Mouse (Mus musculus) megakaryocyte, embryonic 14.5 days (primary cell): ENCODE measurements at regions not wholly inside any gene's neighbourhood (a gene's known extent, or its start where the extent isn't known, plus 50 kb on each side); places are given as distances from the start of the nearest gene placed in this dataset.

ENCODE experiments used
- H3K27me3 ChIP-seq: replicated peaks from 2 replicates; pipeline ENCODE3; 2012; ENCODE audit warnings: inconsistent platforms
- H3K36me3 ChIP-seq: replicated peaks from 2 replicates; pipeline ENCODE3; 2012; ENCODE audit warnings: low read length, inconsistent platforms, mixed read lengths
- H3K4me1 ChIP-seq: 2 replicates; pipeline ENCODE4 v1.6.1; 2012; ENCODE audit warnings: inconsistent platforms
- H3K4me3 ChIP-seq: replicated peaks from 2 replicates; pipeline ENCODE3; 2012; ENCODE audit warnings: moderate library complexity, mild to moderate bottlenecking, inconsistent platforms
- H3K9me3 ChIP-seq: 2 replicates; pipeline ENCODE4 v1.6.1; 2012; ENCODE audit warnings: inconsistent platforms
- FLI1 ChIP-seq: IDR thresholded peaks from 2 replicates; pipeline ENCODE4 v1.6.1; 2012; ENCODE audit warnings: low read length, inconsistent platforms, mixed read lengths
- GATA1 ChIP-seq: IDR thresholded peaks from 3 replicates; pipeline ENCODE4 v1.6.1; 2012; ENCODE audit warnings: mixed read lengths, low read length, inconsistent platforms, borderline replicate concordance

DNA sequence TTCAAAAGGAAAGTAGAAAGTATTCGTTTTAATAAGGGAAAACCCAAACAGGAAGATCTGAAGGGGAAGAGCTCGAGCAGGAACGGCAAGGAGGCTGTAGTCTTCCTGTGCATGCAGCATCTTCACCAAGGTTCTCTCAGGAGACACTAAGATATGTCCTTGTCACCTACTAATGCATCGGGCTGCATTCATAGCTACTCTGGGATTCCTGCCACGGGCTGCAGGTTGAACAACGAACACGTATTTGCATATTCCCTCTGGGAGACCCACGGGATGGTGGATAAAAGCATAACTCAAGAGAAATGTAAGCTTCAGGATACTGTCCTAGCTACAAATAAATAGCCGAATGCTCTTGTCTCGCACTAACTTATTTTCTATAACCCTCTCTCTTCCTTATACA, 197.7 kb downstream of the Gm11361 start:
- TF ChIP-seq GATA1: no peak
- no peak for TF ChIP-seq FLI1
- Histone ChIP-seq H3K4me3 (no peak overlapping the region), H3K27me3 (no peaks in the 10 kb centered on the region), H3K4me1 (no peaks in the 10 kb centered on the region), H3K36me3 (no peaks in the 10 kb centered on the region), H3K9me3 (no peaks in the 10 kb centered on the region)

DNA sequence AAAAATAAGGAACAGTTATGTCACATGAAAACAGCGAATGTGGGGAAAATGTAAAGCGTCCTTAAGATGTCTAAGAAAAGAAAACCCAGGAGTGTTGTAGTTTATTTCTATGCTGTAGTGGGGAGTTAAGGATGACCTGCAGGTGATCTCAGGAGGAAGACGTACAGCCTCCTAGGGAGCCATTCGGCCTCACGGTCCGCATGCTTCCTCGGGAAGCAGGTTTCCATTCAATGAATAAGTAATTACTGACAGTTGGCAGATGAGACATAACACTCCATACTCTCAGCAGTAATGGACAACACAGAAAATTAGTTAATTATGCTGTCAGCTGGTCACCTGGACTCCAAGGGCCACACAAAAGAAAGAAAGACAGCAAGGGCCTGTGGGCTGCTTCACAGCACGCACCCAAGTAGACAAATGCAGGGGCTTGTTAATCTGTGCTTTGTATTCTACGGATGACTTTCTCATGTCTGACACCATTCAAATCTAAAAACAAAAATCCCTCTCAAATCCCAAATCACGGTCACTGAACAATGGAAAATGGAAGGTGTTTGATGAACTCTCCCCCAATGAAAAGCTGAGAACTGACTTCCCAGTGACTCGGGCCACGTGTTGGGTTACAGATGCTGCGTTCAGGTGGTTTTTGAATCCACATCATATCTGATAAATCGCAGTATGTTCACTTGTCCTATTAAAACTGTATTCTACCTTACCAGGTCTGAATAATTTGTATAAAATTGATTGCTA, 193.5 kb downstream of the Gm11361 start:
- no peaks in the 10 kb centered on the region for H3K27me3 ChIP-seq
- no peaks in the 10 kb centered on the region for H3K4me1 ChIP-seq
- TF ChIP-seq GATA1 (no peak), FLI1 (no peak)
- H3K36me3 ChIP-seq: no peaks in the 10 kb centered on the region
- H3K4me3 ChIP-seq: no peak overlapping the region
- no peaks in the 10 kb centered on the region for H3K9me3 ChIP-seq

DNA sequence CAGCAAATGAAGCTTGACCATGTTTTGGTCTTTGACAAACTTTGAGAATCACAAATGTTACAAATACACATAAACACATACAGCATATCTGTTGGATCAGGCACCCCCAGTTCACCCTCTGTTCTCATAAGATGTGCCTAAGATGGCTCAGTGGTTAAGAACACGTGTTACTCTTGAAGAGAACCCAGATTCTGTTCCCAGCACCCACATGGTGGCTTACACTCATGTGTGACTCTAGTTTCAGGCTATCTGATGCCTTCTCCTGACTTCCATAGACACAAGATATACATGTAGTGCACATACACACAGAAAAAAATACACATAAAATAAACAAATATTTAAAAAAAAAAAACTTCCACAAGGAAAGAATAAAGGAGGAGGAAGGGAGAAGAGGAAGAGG, 191.7 kb downstream of the Gm11361 start:
- Histone ChIP-seq H3K9me3 (no peaks in the 10 kb centered on the region), H3K4me1 (no peaks in the 10 kb centered on the region), H3K36me3 (no peaks in the 10 kb centered on the region), H3K4me3 (no peak overlapping the region), H3K27me3 (no peaks in the 10 kb centered on the region)
- TF ChIP-seq FLI1 (no peak), GATA1 (no peak)

DNA sequence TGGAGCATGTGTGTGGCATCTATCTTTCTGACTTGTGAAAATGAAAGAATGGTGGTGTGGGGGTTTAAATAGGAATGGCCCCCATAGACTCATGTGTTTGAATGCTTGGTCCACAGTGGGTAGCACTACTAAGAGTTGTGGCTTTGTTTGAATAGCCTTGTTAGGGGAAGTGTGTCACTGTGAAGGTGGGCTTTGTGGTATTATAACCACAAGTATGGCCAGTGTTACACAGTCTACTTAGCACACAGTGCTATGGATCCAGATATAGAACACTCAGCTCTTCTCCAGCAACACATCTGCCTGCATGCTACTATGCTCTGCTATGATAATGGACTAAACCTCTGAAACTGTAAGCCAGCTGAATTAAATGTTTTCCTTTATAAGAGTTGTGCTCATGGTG, 184.9 kb downstream of the Gm11361 start:
- H3K9me3 ChIP-seq: peaks cover 17% of the 10 kb centered on the region
- H3K4me1 ChIP-seq: no peaks in the 10 kb centered on the region; the same call in 1 of the 2 replicates
- H3K36me3 ChIP-seq: peaks cover 3% of the 10 kb centered on the region
- no peak for TF ChIP-seq FLI1
- no peak for TF ChIP-seq GATA1
- H3K27me3 ChIP-seq: no peaks in the 10 kb centered on the region
- H3K4me3 ChIP-seq: no peak overlapping the region

- Histone ChIP-seq H3K27me3 (no peaks in the 10 kb centered on the region), H3K9me3 (no peaks in the 10 kb centered on the region), H3K4me1 (peaks cover 7% of the 10 kb centered on the region), H3K4me3 (no peak overlapping the region), H3K36me3 (no peaks in the 10 kb centered on the region)
- TF ChIP-seq FLI1 (no peak), GATA1 (no peak)
These were observed 176.1 kb downstream of the Gm11361 start for GRCm38 (mm10) chr13:28433445-28433844.

DNA sequence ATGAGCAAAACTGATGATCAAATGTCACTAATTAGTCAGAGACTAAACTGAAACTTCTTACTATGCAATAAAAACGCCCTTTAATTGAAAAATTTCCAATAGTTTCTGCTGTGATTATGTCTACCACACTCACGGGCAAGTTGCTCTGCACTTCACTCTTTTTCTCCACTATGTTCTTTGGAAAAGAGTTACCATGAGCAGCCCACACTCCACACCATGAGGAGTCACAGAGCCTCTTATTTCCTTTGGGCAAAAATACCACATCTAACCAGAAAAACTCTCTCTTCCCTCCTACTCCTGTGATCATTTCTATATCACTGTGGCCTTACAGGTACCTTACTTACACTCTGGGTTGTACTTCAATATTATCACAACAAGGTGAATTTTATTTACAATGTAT, 174.7 kb downstream of the Gm11361 start:
- no peaks in the 10 kb centered on the region for H3K27me3 ChIP-seq
- H3K4me3 ChIP-seq: no peak overlapping the region
- no peaks in the 10 kb centered on the region for H3K9me3 ChIP-seq
- peaks cover 7% of the 10 kb centered on the region for H3K4me1 ChIP-seq
- no peak for TF ChIP-seq FLI1
- TF ChIP-seq GATA1: no peak
- H3K36me3 ChIP-seq: no peaks in the 10 kb centered on the region

DNA sequence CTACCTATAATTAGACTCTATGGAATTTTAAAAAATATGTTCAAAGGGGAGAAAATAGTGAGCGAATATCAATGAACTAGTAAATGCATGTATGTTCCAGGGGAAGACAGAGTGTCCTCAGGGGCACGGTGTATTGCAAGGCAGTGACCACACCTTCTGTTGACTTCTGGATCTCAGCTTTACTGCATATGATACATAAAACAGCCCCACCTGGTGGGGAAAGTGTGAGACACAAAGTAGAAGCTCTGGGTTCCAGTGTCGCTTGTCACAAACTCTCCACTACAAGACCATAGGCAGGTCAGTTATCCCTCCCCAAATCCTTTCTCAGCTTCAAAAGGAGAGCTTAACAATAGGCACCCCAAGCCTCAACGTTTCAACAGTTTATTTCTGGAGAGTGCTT, 168.8 kb downstream of the Gm11361 start:
- Histone ChIP-seq H3K36me3 (no peaks in the 10 kb centered on the region), H3K9me3 (no peaks in the 10 kb centered on the region), H3K27me3 (peaks cover 6% of the 10 kb centered on the region), H3K4me3 (no peak overlapping the region), H3K4me1 (no peaks in the 10 kb centered on the region)
- TF ChIP-seq FLI1: no peak
- no peak for TF ChIP-seq GATA1

- H3K4me3 ChIP-seq: no peak overlapping the region
- TF ChIP-seq FLI1 (no peak), GATA1 (no peak)
- peaks cover 1% of the 10 kb centered on the region; the same call in 1 of the 2 replicates for H3K4me1 ChIP-seq
- no peaks in the 10 kb centered on the region for H3K36me3 ChIP-seq
- H3K27me3 ChIP-seq: peaks cover 6% of the 10 kb centered on the region
- H3K9me3 ChIP-seq: no peaks in the 10 kb centered on the region
These were observed 167.8 kb downstream of the Gm11361 start for GRCm38 (mm10) chr13:28425116-28425515.

DNA sequence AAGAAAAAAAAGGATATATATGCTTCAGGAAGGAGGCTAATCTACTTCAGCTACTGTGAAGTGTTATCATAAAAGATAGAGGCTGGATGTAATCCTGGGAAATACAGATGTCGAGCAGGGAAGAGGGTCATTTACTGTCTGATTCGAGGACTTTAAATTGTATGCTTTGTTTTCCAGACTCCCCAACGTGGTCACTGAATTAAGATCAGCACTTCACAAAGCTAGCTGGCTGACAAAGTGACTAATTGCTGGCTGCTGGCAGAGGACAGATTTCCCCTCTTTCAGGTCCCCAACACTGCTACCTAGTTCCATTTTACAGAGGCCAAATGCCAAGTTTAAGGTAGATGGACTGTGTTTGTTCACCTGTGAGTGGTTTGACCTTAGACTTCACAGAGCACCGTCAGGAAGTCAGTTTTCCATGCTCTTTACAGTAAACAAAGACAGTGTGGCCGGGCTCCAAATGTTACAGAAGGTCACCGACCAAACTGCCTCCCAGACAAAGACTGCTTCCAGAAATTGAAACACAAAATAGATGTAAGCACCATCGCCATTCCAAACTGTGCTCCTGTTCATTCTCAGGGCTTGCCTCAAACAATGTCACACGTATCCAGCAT, 167.2 kb downstream of the Gm11361 start:
- TF ChIP-seq FLI1: no peak
- no peak for TF ChIP-seq GATA1

DNA sequence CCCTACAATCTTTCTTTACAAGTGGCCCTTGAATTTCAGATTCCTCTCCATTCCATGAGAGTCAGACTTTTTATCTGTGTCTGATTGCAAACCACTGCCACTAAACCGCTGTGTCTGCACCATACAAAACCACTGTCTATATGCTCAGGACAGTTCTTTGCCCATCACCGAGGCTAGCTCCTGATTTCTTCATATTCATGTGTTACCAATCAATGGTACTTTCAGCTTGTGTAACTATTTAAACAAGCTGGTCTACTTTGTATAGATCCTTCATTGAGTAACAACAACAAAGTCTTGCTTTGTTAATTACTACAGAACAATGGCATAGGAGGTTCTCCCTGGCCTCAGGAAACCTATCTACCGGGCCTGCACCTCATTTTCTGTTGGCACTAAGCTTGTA, 164.0 kb downstream of the Gm11361 start:
- TF ChIP-seq GATA1: no peak
- TF ChIP-seq FLI1: no peak
- Histone ChIP-seq H3K4me3 (no peak overlapping the region), H3K36me3 (no peaks in the 10 kb centered on the region), H3K27me3 (peaks cover 13% of the 10 kb centered on the region), H3K4me1 (peaks cover 27% of the 10 kb centered on the region), H3K9me3 (no peaks in the 10 kb centered on the region)

More for the DNA sequence above, 167.2 kb downstream of the Gm11361 start:
- Histone ChIP-seq H3K4me3 (no peak overlapping the region), H3K27me3 (peaks cover 7% of the 10 kb centered on the region), H3K36me3 (no peaks in the 10 kb centered on the region), H3K4me1 (peaks cover 5% of the 10 kb centered on the region; the same call in 1 of the 2 replicates), H3K9me3 (no peaks in the 10 kb centered on the region)
